Mouse (Mus musculus) E14TG2a.4 (cell line): ENCODE measurements around the gene Mink1.

Source experiments
- CTCF ChIP-seq: conservative IDR thresholded peaks from 2 replicates; pipeline ENCODE4 v1.5.1; 2014; ENCODE audit warnings: low read length
- NANOG ChIP-seq: IDR thresholded peaks from 2 replicates; pipeline ENCODE4 v1.6.1; 2014; ENCODE audit warnings: borderline replicate concordance, low read length, mixed read lengths

GRCm38 (mm10) chr11:70580921-70581320, 18.2 kb downstream of the Mink1 start:
- TF ChIP-seq CTCF (no peak), NANOG (no peak)
